Mouse (Mus musculus) cerebellum, postnatal 36 days (tissue): Measurements from ENCODE around the gene Fermt2.

ENCODE experiments used
- DNase-seq, 2 experiments: peaks; one replicate each; pipeline ENCODE4 v3.0.0; 2021 to 2022; ENCODE audit warnings: mixed read lengths in 2 of 2

The Fermt2 gene

DNA sequence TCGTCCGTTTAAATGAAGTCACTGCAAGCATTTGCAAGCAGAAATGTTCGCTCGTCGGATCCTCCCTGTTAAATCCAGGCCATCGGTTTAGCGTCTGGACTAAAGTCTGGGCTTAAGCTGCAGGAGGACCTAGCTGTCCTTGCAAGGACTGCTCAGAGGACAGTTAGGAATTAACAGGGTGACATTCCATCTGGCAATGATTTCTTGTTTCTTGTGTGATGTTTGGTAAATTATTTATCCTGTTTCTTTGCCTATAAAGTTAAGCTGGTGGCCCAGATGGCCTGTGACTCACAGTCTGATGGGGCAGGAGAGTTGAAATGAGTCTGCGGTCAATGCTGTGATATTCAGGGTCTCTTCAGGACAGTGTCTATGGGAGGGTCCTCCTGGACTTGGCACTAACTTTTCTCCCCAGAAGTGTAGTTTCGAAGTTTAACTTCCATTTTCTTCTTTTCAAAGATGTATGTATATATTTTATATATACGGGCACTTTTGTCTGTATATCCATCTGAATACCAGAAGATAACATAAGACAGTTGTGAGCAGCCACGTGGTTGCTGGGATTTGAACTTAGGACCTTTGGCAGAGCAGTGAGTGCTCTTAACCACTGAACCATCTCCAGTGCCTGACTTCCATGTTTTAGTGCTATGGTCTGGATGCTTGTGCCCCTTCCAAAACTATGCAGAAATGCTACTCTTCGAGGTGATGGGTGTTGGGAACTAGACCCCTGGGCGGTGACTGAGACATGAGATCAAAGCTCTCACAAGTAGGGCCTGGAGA lies 99.7 kb downstream of the Fermt2 start:
- DNase-seq = no peak

- peak; percentile 13 to 30 for DNase-seq
These were observed 106.7 kb downstream of the Fermt2 start for GRCm38 (mm10) chr14:45423220-45423619.

- DNase-seq = peak; percentile 6 to 8
These were observed 107.5 kb downstream of the Fermt2 start for GRCm38 (mm10) chr14:45422371-45422770.

DNA sequence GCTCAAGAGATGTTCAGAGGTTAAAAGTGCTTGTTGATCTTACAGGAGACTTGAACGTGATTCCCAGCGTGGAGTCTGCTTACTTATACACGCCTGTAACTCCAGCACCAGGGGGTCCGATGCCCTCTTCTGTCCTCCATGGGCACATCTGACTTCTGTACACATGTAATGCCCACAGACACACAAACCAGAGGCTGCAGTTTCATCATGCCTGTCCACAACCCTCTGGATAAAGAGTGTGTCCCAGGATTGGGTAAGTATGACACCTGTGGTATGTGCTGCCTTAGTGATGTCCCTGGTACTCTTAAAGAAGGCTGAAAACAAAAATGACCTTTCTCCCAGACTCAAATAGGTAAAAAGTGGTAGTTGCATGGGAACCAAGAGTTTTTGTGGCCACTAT lies 110.6 kb downstream of the Fermt2 start:
- no peak for DNase-seq

DNA sequence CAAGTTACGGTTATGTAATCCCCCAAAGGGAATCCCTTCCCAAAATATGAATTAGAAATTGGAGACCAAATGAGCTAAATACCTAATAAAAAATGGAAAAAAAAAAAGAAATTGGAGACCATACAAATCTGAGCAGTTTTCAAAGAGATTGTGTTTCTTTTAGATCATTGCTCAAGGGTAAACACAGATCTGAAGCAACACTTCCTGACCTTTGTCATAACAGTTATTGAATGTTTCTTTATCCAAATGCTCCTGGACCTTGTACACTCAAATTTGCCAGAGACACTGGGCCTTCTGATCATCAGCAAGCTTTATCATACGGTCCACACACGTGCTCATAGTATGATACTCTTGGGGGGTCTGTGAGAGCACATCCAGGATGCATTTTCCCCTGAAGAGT lies 111.4 kb downstream of the Fermt2 start:
- DNase-seq = no peak

DNA sequence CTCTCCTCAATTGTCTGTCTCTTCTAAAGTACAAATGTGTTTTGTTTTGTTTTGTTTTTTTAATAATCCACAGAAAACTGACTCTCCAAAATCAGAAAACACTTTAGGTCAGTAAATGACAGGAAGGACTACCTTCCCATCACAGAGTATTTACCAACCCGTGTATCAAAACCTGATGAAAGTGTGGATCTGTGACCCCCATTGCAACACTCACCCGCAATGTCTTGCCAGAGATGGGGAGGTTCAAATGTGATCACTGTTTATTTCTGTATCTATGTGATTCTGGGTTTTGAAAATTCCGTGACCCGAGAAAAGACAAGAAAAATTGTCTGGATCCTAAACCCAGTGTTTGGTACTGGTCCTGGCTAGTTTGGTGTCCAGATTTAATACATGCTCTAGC lies 113.7 kb downstream of the Fermt2 start:
- no peak for DNase-seq
